Mouse (Mus musculus) midbrain, embryonic 16.5 days (tissue): ENCODE measurements around the gene Tbc1d8. TPM values are rescaled to one million over a fixed set of nuclear protein-coding genes. Genes with fewer than 3 reads are reported as not detected.

Source experiments
- ATAC-seq: fragments of 200-750 bp; cut with Nextera tagmentation; 2 replicates; pipeline ENCODE4 v1.8.0; 2017; ENCODE audit warnings: moderate TSS enrichment
- H3K27ac ChIP-seq: fragments of 300-500 bp; sonication (generic); 2 replicates; pipeline ENCODE4 v1.5.1; 2014; ENCODE audit warnings: mild to moderate bottlenecking, low read length, mixed read lengths
- H3K27me3 ChIP-seq: fragments of 300-500 bp; sonication (generic); 2 replicates; pipeline ENCODE4 v1.6.1; 2014; ENCODE audit warnings: low read depth, low read length, mixed read lengths; ENCODE audit not compliant: control insufficient read depth, insufficient read depth
- H3K36me3 ChIP-seq: fragments of 300-500 bp; sonication (generic); 2 replicates; pipeline ENCODE4 v1.6.1; 2014; ENCODE audit warnings: mild to moderate bottlenecking, low read length, moderate library complexity, mixed read lengths; ENCODE audit not compliant: control insufficient read depth, insufficient read depth
- H3K4me1 ChIP-seq: fragments of 300-500 bp; sonication (generic); 2 replicates; pipeline ENCODE4 v1.6.1; 2014; ENCODE audit warnings: mild to moderate bottlenecking, low read length, mixed read lengths; ENCODE audit not compliant: control insufficient read depth, insufficient read depth
- H3K4me2 ChIP-seq: fragments of 300-500 bp; sonication (generic); 2 replicates; pipeline ENCODE4 v1.6.1; 2014; ENCODE audit warnings: mild to moderate bottlenecking, low read length, mixed read lengths
- H3K4me3 ChIP-seq: fragments of 300-500 bp; sonication (generic); 2 replicates; pipeline ENCODE4 v1.5.1; 2014; ENCODE audit warnings: low read depth, mild to moderate bottlenecking, low read length, moderate library complexity, mixed read lengths
- H3K9ac ChIP-seq: fragments of 300-500 bp; sonication (generic); 2 replicates; pipeline ENCODE4 v1.6.1; 2014; ENCODE audit warnings: low read depth, low read length, mixed read lengths
- H3K9me3 ChIP-seq: fragments of 300-500 bp; sonication (generic); replicated peaks from 2 replicates; pipeline ENCODE4 v1.6.1; 2014; ENCODE audit warnings: mild to moderate bottlenecking, low read length, mixed read lengths; ENCODE audit not compliant: control insufficient read depth, poor library complexity, severe bottlenecking
- WGBS: fragments of 180-500 bp; shearing (Covaris S2); extraction: QIAGEN DNeasy Blood & Tissue Kit; methylation state at CpG from one replicate; pipeline ENCODE4 v1.1.7; 2014; 5-methylcytosine and 5-hydroxymethylcytosine counted together
- polyA plus RNA-seq: library from polyadenylated mRNA; unstranded; fragments of >200 nt; fragmentation: Nextera tagmentation; extraction: Ambion mirVana; gene quantifications from 2 replicates; pipeline ENCODE4 v1.2.1, GENCODE M21; 2015

Tbc1d8 gene
- polyA plus RNA-seq, 1 experiment from 2014 or later = 12.6 TPM

DNA sequence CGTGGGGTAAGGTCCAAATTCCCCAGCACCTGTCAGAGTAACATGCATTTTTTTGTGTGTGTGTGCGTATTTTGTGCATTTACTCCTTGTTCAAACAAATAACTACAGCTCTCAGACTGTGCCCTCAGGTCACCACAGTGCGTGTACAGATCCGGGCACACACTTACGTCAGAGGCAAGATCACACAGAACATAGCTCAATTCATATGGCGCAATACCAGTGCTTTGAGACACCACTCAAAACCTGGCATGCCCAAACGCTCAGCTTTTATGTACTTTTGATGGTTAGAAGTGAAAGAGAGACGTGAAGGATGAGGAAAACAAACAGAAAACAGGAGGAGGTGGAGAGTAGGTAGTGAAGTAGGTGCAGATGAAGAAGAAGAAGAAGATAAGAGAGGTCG, 53.1 kb downstream of the Tbc1d8 start:
- Histone ChIP-seq H3K27ac (no peak overlapping the region), H3K27me3 (no peaks in the 10 kb centered on the region), H3K36me3 (no peaks in the 10 kb centered on the region; the same call in 1 of the 2 replicates), H3K4me1 (no peaks in the 10 kb centered on the region), H3K9me3 (no peaks in the 10 kb centered on the region), H3K4me2 (no peak overlapping the region), H3K4me3 (no peak overlapping the region), H3K9ac (no peak overlapping the region)
- ATAC-seq = no peak
- WGBS = 90% methylated on average over 9 of the region's 9 CpGs

DNA sequence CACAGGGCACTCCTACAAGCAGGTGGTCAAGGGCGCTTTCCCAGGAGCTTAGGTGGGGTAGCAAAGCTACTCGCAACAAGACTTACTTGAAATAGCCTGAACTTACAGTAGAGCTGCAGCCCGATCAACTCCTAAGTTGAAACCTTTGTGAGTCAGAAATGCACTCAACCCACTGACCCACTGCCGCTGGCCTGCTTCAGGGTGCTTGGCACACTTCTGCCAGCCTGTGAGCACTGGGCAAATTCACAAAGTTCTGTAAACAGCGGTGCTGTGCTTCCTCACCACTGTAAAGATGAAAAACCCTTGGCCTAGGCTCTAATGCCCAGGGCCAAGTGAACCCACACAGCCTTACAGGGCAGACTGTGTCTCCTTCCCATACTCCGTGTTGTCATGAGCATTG, 57.6 kb downstream of the Tbc1d8 start:
- H3K4me3 ChIP-seq = no peak overlapping the region
- H3K4me1 ChIP-seq = no peaks in the 10 kb centered on the region
- no peaks in the 10 kb centered on the region for H3K27me3 ChIP-seq
- no peak overlapping the region for H3K27ac ChIP-seq
- no peak for ATAC-seq
- H3K4me2 ChIP-seq = no peak overlapping the region
- H3K36me3 ChIP-seq = no peaks in the 10 kb centered on the region; the same call in 1 of the 2 replicates
- WGBS = 92% methylated on average over 6 of the region's 6 CpGs
- no peaks in the 10 kb centered on the region for H3K9me3 ChIP-seq
- H3K9ac ChIP-seq = no peak overlapping the region

DNA sequence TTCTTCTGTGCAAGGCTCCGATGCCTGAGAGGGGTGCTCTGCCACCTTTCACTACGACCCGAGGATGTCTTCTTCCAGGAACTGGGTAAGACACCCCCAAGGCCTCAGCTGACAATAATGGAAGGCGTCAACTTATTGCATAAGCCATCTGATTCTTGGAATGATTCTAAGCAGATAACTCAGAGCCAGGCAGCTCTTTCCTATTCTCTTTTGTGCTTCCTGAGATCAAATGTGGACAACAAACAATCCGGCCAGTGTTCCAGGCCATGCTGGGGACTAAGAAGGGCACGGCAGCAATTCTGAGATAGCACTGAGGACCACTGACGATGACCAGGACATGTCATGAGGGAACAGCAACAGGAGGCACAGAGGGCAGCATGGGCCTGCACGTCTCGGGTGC, 59.7 kb downstream of the Tbc1d8 start:
- H3K9ac ChIP-seq = no peak overlapping the region
- no peak overlapping the region for H3K4me3 ChIP-seq
- H3K4me1 ChIP-seq = no peaks in the 10 kb centered on the region
- H3K4me2 ChIP-seq = no peak overlapping the region
- no peak overlapping the region for H3K27ac ChIP-seq
- no peaks in the 10 kb centered on the region for H3K9me3 ChIP-seq
- 90% methylated on average over 9 of the region's 9 CpGs for WGBS
- no peaks in the 10 kb centered on the region for H3K36me3 ChIP-seq
- ATAC-seq = no peak
- H3K27me3 ChIP-seq = no peaks in the 10 kb centered on the region

DNA sequence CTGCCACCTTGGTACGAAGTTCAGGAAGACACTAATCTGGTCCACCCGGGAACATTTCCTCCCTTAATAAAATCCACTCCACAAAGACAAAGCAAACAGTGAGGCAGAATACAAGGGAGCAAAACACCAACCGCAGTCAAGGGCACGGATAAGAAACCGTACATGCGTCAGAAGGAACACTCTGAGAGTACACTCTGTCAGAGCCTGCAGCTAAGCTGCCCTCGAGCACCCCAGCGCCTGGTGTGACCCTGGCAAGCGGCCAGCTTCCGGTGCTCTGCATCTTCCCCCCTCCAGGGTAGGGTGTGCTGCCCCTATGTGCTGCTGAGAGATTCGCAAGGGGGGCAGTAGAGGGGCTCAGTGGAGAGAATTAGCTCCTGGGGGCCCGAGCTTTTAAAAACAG, 60.7 kb downstream of the Tbc1d8 start:
- Histone ChIP-seq H3K4me2 (no peak overlapping the region), H3K27ac (no peak overlapping the region), H3K4me3 (no peak overlapping the region), H3K27me3 (no peaks in the 10 kb centered on the region), H3K9ac (no peak overlapping the region), H3K9me3 (no peaks in the 10 kb centered on the region), H3K4me1 (no peaks in the 10 kb centered on the region), H3K36me3 (no peaks in the 10 kb centered on the region)
- WGBS = 30% methylated on average over 12 of the region's 12 CpGs
- ATAC-seq = 0 out of 2 replicates have a peak, but pooled peaks have one; percentile 48

DNA sequence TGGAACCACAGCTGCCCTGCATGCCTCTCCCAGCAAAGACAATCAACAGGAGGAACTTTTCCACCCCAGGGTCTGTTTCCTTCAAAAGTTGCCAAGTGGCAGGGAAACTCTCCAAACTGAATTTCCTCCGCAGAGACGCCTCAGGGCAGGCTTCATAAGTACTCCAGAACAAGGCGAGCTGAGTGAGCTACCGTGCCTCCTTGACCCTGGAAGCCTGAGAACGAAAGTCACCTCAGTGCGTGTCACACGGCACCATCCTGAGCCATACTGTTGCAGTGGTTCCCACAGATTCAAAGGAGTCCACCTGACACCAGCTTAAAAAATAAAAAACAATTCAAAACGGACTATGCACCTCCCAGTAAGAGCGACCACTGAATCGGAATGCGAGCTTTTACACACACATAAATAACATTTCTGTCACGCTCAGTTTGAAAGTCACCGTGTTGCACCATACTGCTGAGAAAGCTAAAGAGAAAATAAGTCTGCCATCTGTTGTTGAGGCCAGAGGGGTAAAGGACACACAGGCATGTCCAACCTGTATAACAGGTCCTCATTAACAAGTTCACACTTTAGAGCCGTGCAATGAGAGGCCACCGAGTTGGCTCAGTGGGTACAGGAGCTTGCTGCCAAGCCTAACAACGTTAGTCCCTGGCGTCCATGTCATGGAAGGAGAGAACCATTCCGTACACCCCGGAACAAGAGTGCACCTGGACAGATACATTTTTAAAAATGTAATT, 68.3 kb downstream of the Tbc1d8 start:
- WGBS = 83% methylated on average over 19 of the region's 19 CpGs
- Histone ChIP-seq H3K27me3 (no peaks in the 10 kb centered on the region), H3K4me3 (no peak overlapping the region), H3K9ac (no peak overlapping the region), H3K4me2 (no peak overlapping the region), H3K27ac (no peak overlapping the region), H3K9me3 (no peaks in the 10 kb centered on the region), H3K4me1 (no peaks in the 10 kb centered on the region; the same call in 1 of the 2 replicates), H3K36me3 (no peaks in the 10 kb centered on the region)
- no peak for ATAC-seq

DNA sequence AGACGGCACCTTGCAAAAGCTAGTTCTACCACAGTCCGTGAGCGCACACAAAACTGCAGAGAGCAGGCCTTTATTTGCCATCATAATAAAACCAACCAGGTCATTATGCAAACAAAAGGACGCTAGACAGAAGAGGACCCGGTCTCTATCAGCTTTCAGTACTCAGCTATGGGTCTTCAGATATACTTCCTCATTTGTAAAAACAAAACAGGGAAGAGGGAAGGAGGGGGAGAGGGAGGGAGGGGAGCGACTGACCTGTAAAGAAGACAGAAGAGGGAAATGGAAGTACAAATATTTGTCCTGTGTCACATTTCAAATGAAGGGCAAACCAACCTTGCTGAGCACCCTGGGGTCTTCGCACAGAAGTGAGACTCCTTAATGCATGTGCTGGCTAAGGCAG, 69.9 kb downstream of the Tbc1d8 start:
- no peaks in the 10 kb centered on the region for H3K36me3 ChIP-seq
- ATAC-seq = no peak

DNA sequence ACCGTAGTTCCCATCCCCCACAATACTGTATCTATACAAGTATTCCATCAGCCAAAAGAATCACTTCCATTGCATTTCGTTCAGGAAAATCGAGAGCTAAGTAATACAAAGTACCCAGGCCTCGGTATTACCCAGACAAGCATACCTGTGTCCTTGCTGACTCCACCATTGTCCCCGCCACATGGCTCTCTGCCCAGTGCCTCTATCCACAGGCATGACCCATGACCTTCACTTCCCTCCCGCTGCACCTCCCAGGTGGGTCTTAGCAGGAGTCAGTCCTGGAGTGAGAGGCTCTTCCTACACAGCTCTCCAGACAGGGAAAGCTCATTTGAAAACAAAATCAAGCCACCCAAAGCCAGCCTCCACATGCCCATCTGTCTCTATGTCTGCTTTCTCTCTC, 70.4 kb downstream of the Tbc1d8 start:
- ATAC-seq = no peak
- Histone ChIP-seq H3K27me3 (no peaks in the 10 kb centered on the region), H3K4me3 (no peak overlapping the region), H3K9ac (no peak overlapping the region), H3K4me2 (no peak overlapping the region), H3K4me1 (no peaks in the 10 kb centered on the region; the same call in 1 of the 2 replicates), H3K9me3 (no peaks in the 10 kb centered on the region), H3K36me3 (no peaks in the 10 kb centered on the region), H3K27ac (no peak overlapping the region)
- 92% methylated on average over 6 of the region's 6 CpGs for WGBS

More for the DNA sequence above, 69.9 kb downstream of the Tbc1d8 start:
- H3K9me3 ChIP-seq = no peaks in the 10 kb centered on the region
- no peak overlapping the region for H3K4me3 ChIP-seq
- H3K4me1 ChIP-seq = no peaks in the 10 kb centered on the region; the same call in 1 of the 2 replicates
- no peaks in the 10 kb centered on the region for H3K27me3 ChIP-seq
- H3K9ac ChIP-seq = no peak overlapping the region
- WGBS = 63% methylated on average over 7 of the region's 7 CpGs
- H3K4me2 ChIP-seq = no peak overlapping the region
- no peak overlapping the region for H3K27ac ChIP-seq

DNA sequence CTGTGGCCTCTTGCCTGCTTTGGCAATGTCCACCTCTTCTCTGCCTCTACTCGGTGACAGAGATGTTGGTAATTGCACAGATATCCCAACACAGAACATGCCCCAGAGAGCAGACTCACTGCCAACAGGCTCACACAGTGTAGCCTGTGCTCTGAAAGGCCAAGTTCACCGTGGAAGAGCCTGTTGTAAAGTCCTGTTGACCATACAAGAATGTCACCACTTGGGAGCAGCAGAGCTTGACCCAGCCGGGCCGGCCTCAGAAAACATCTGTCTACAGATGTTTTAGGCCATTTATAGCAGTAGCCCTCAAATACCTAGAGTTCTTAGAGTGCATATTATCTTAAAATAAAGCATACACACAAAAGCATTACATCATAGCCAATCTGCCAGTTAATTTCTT, 71.4 kb downstream of the Tbc1d8 start:
- Histone ChIP-seq H3K9me3 (no peaks in the 10 kb centered on the region), H3K4me2 (no peak overlapping the region), H3K4me1 (no peaks in the 10 kb centered on the region; the same call in 1 of the 2 replicates), H3K4me3 (no peak overlapping the region), H3K36me3 (peaks cover 4% of the 10 kb centered on the region), H3K27me3 (no peaks in the 10 kb centered on the region), H3K27ac (no peak overlapping the region), H3K9ac (no peak overlapping the region)
- 83% methylated on average over 4 of the region's 4 CpGs for WGBS
- no peak for ATAC-seq

DNA sequence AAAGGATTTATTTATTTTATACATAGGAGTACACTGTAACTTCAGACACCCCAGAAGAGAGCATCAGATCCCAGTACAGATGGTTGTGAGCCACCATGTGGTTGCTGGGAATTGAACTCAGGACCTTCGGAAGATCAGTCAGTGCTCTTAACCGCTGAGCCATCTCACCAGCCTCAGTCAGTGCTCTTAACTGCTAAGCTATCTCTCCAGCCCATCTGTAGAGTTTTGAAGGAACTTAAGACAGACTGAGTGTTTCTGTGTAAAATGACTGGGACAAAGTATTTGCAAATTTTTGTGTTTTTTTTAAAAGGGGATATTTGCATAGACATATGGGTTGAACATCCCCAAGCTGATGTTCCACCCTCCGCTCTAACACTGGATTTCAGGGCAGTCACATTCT, 78.4 kb downstream of the Tbc1d8 start:
- H3K4me2 ChIP-seq = no peak overlapping the region
- peaks cover 6% of the 10 kb centered on the region for H3K36me3 ChIP-seq
- no peak for ATAC-seq
- no peak overlapping the region for H3K4me3 ChIP-seq
- H3K27me3 ChIP-seq = no peaks in the 10 kb centered on the region
- no peak overlapping the region for H3K27ac ChIP-seq
- no peaks in the 10 kb centered on the region for H3K4me1 ChIP-seq
- H3K9ac ChIP-seq = no peak overlapping the region
- 93% methylated on average over 3 of the region's 3 CpGs for WGBS
- no peaks in the 10 kb centered on the region for H3K9me3 ChIP-seq
